Mouse (Mus musculus): ENCODE data around the gene Kctd3.

Gene Kctd3

DNA sequence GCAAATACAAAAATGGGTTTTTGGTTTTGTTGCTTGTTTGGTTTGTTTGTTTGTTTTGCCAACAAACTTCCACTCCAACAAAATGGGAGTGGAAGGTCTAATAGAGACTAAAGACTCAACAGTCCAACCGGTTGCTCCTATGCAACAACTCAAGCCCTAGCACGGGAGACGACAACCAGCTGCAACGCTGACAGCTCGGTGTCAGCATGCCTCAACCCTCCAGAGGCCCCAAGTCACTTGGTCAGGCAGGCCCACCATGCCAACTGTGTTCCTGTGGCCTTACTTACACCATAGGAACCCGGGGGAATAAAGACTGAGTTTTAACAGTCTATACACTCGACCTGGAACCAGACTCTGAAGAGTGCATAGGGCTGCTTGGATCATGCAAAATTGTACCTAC, 815 bp downstream of the Kctd3 start:
- no peak for DNase-seq

GRCm38 (mm10) chr1:189006267-189006666, 1.4 kb downstream of the Kctd3 start:
- no peak for DNase-seq

DNA sequence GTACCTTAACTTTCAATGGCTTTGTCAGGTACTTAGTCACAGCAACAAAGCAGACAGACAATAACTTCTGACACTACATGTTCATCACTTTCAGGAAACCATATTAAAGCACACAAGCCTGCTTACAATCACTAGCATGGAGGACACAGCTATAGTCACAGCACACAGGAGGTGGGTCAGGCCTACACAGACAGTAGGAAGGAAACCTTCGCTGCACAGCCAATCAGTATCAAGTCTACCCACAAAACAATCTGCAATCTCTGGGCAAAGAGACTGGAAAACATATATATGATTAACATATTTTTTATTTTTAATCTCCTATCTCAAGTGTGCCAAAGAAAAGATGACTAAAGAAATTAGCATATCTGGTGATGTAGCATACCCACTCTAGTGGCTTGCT, 2.9 kb downstream of the Kctd3 start:
- DNase-seq, result no peak

DNA sequence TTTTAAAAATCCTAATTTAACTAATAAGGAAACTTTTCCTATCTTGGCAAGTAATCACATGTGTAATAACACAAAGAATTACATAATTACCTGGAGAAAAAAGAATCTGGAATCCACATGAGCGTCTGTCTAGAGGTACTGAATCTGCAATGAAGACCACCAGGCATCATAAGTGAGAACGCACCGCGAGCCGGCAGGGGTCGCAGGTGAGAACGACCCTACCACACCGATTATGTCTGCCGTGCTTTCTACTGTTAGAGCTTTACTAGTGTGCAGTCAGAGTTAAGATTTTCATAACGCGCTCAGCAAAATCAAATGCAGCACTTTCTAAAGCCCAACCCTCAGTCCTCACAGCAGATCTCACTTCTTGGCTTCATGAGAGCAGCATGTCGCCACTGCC, 5.8 kb downstream of the Kctd3 start:
- no peak for DNase-seq

- no peak for DNase-seq
These were observed 7.7 kb downstream of the Kctd3 start for GRCm38 (mm10) chr1:188999981-189000380.

DNA sequence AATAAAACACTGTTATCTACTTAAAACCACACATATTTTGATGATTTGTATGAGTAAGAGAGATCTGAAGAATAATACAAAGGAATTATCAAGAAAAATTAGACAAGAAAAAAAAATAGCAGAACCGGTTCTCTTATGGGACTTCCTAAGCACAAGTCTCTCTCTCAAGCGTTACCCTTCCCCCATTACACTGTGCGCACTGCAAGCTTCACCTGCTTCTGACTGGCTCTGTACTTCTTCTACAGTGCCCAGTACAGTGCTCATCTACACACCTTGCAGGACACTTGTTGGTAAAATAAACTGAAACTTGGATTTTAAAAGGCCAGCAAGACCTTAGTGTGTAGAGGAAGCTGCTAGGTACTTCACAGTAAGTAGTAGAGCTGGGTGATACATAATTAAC, 9.7 kb downstream of the Kctd3 start:
- no peak for DNase-seq

DNA sequence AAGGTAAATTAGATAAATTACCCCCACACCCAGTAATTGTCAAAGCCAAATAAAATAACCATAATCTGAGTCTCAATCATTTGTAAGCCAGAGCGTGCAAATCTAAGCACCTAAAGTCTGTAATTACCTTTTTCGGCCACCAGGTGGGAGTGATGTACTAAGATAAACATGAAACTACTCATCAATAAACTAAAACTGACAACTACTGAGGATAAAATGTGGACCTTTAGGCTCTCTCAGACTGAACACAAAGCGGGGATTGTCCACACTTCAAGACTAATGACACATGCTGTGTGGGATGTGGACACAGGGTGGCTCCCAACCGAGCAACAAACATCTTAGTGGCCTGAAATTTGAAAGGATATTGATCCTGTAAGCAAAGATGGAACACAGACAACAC, 14.4 kb downstream of the Kctd3 start:
- DNase-seq, result peak; percentile 25

- DNase-seq, result peak; percentile 57
These were observed 27.6 kb downstream of the Kctd3 start for GRCm38 (mm10) chr1:188980050-188980449.

- no peak for DNase-seq
These were observed 33.7 kb downstream of the Kctd3 start for GRCm38 (mm10) chr1:188973926-188974325.

GRCm38 (mm10) chr1:188973078-188973477, 34.6 kb downstream of the Kctd3 start:
- no peak for DNase-seq

- no peak for DNase-seq
These were observed 55.1 kb downstream of the Kctd3 start for GRCm38 (mm10) chr1:188952501-188952900.

- no peak for DNase-seq
These were observed 56.5 kb downstream of the Kctd3 start for GRCm38 (mm10) chr1:188951091-188951490.

GRCm38 (mm10) chr1:188948276-188948675, 59.4 kb downstream of the Kctd3 start:
- no peak for DNase-seq

GRCm38 (mm10) chr1:188947794-188948193, 59.8 kb downstream of the Kctd3 start:
- peak; percentile 48 for DNase-seq

- DNase-seq, result no peak
These were observed 60.8 kb downstream of the Kctd3 start for GRCm38 (mm10) chr1:188946849-188947248.

DNA sequence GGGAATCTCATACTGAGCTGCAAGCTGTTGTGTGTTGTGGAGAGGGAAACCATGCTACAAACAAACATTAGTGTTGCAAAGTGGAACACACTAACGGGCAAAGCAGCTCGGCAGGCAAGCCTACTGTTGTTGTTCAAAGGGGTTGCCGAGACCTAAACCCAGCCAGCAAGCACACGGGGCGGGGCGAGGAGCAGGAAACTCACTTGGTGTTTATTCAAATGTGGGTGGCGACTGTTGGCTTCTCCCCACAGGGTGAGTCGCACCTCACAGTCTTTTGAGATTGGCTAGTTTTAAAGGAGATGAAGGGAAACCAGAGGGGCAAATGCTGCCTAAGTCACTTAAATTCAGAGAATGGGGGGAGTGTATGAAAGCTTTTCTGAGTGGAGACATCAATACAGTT, 62.3 kb downstream of the Kctd3 start:
- DNase-seq, result peak; percentile 19

GRCm38 (mm10) chr1:188937246-188937780, 70.3 kb downstream of the Kctd3 start:
- DNase-seq, result no peak

All from thymus, postnatal 25 days (tissue).